Mouse (Mus musculus) olfactory bulb, adult 2 months (tissue): ENCODE measurements around the gene Psmc2.

Experiments
- CTCF ChIP-seq: fragments of 200-500 bp; IDR thresholded peaks from 2 replicates; pipeline ENCODE4 v1.5.1; 2012; ENCODE audit warnings: low read depth, mild to moderate bottlenecking, low read length, moderate library complexity; ENCODE audit not compliant: insufficient read depth
- POLR2A ChIP-seq: fragments of 200-500 bp; IDR thresholded peaks from 2 replicates; pipeline ENCODE4 v1.6.1; 2012; ENCODE audit warnings: mild to moderate bottlenecking, low read depth, low read length, moderate library complexity; ENCODE audit not compliant: insufficient read depth

DNA sequence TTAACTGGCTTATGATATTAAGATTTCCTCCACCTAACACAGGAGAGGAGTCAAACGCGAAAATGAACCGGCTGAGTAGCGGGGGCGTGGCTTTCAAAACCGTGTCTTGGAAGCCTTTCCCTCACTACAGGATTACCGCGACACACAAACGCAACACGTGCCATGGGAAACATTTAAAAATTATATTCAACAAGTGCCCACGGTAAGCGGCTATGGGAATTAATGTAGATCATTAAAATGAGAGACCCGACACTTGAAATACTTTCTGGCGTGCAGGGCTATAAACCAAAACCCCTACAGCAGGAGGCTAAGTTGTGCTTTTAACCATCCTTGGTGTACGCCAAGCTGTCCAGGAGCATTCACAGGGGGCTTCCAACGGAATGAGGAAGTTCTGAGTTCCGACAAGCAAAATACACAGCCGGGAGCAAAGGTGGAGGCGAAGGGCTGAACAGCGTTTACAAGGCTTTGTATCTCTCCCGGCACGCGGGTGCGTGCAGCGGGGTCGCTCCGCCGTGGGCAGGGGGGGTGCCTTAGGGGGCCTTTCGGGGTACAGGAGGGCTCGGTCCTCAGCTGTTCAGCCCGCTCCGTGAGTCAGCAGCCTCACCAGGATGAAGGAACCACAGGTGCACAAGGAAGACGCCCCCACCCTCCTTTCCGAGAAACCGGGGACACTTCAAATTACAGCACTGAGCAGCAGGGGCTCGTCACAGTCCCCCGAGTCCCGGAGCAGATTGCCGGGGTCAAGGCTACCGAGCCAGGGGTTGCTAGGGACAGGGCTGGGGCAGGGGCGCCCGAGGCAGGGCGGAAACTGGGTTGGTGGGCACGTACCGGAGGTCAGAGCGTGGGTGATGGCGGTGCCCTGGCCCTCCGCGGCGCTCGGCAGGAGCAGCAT, 676 bp upstream of the Psmc2 start:
- TF ChIP-seq POLR2A: no peak
- TF ChIP-seq CTCF: no peak
